8 mouse cellular contexts compared by ENCODE assay signal in genomic region chr3:127788919-127789318, GRCm38 (mm10). TPM values are rescaled to one million over a fixed set of nuclear protein-coding genes. Genes with fewer than 3 reads are reported as not detected.
DNase-seq lines count a peak whose midpoint lies in the region; ATAC-seq and TF ChIP-seq lines count a peak whose summit lies in the region.

No protein-coding gene starts in this region.

- TF ChIP-seq CTCF in kidney, postnatal 0 days (IDR thresholded peaks at IDR 0.05; ENCODE audit: low read depth), result no peak

- H3K4me1 ChIP-seq in kidney, postnatal 0 days (replicated peaks; ENCODE audit: insufficient read depth, low read length), result peaks cover 4% of the 10 kb centered on the region; the same call in 1 of the 2 replicates
- peaks cover 8% of the 10 kb centered on the region; the same call in 1 of the 2 replicates for H3K4me1 ChIP-seq in forebrain, embryonic 11.5 days (replicated peaks; ENCODE audit: control insufficient read depth, insufficient read depth, low read length)
- no peaks in the 10 kb centered on the region for H3K4me1 ChIP-seq in intestine, embryonic 15.5 days (replicated peaks)
- H3K4me1 ChIP-seq in midbrain, embryonic 16.5 days (ENCODE audit: control insufficient read depth, insufficient read depth, low read length), result peaks cover 11% of the 10 kb centered on the region

- no peaks in the 10 kb centered on the region for H3K9me3 ChIP-seq in kidney, postnatal 0 days (replicated peaks; ENCODE audit: low read length)
- H3K9me3 ChIP-seq in forebrain, embryonic 11.5 days (ENCODE audit: control insufficient read depth, low read length), result no peaks in the 10 kb centered on the region
- H3K9me3 ChIP-seq in intestine, embryonic 15.5 days, result no peaks in the 10 kb centered on the region
- no peaks in the 10 kb centered on the region for H3K9me3 ChIP-seq in midbrain, embryonic 16.5 days (replicated peaks; ENCODE audit: control insufficient read depth, low read length, poor library complexity, severe bottlenecking)

- peak overlapping the region; percentile 98 for H3K4me2 ChIP-seq in kidney, postnatal 0 days (ENCODE audit: low read length)
- H3K4me2 ChIP-seq in forebrain, embryonic 11.5 days (ENCODE audit: low read depth, low read length, severe bottlenecking), result peak overlapping the region; percentile 87; the same call in 1 of the 2 replicates
- H3K4me2 ChIP-seq in intestine, embryonic 15.5 days (replicated peaks), result peak overlapping the region; percentile 95
- peak overlapping the region; percentile 96 for H3K4me2 ChIP-seq in midbrain, embryonic 16.5 days (ENCODE audit: low read length)

- DNase-seq in kidney, postnatal 0 days (ENCODE audit: low spot score), result no peak
- DNase-seq in kidney, postnatal 14 days, result no peak
- no peak for DNase-seq in forebrain, embryonic 11.5 days (ENCODE audit: low spot score)
- no peak for DNase-seq in ovary, postnatal 36 days (ENCODE audit: low spot score)
- DNase-seq in ovary, adult 18-20 months (ENCODE audit: low spot score), result no peak

- 21% methylated on average over 8 of the region's 8 CpGs for WGBS in kidney, postnatal 0 days
- WGBS in forebrain, embryonic 11.5 days, result 21% methylated on average over 8 of the region's 8 CpGs
- 15% methylated on average over 8 of the region's 8 CpGs for WGBS in intestine, embryonic 15.5 days
- WGBS in midbrain, embryonic 16.5 days, result 19% methylated on average over 8 of the region's 8 CpGs

- no peaks in the 10 kb centered on the region for H3K27me3 ChIP-seq in kidney, postnatal 0 days (ENCODE audit: insufficient read depth, low read length)
- H3K27me3 ChIP-seq in forebrain, embryonic 11.5 days (ENCODE audit: control insufficient read depth, insufficient read depth, low read length), result peaks cover 27% of the 10 kb centered on the region
- no peaks in the 10 kb centered on the region for H3K27me3 ChIP-seq in intestine, embryonic 15.5 days (replicated peaks)
- peaks cover 23% of the 10 kb centered on the region for H3K27me3 ChIP-seq in midbrain, embryonic 16.5 days (ENCODE audit: control insufficient read depth, insufficient read depth, low read depth, low read length)

- peak overlapping the region; percentile 52 for H3K4me3 ChIP-seq in kidney, postnatal 0 days (replicated peaks; ENCODE audit: low read depth, low read length)
- no peak overlapping the region for H3K4me3 ChIP-seq in forebrain, embryonic 11.5 days (ENCODE audit: low read depth, low read length)
- H3K4me3 ChIP-seq in intestine, embryonic 15.5 days (replicated peaks), result peak overlapping the region; percentile 65
- peak overlapping the region; percentile 44; the same call in 1 of the 2 replicates for H3K4me3 ChIP-seq in midbrain, embryonic 16.5 days (ENCODE audit: low read depth, low read length)

- peak overlapping the region; percentile 69; the same call in 1 of the 2 replicates for H3K9ac ChIP-seq in kidney, postnatal 0 days (ENCODE audit: low read depth, low read length)
- H3K9ac ChIP-seq in forebrain, embryonic 11.5 days (ENCODE audit: low read length), result no peak overlapping the region
- H3K9ac ChIP-seq in intestine, embryonic 15.5 days, result 0 out of 2 replicates have a peak overlapping the region, but pooled peaks have one; percentile 72
- H3K9ac ChIP-seq in midbrain, embryonic 16.5 days (ENCODE audit: low read depth, low read length), result no peak overlapping the region

- no peak for ATAC-seq in kidney, postnatal 0 days (replicated peaks; ENCODE audit: low FRiP score, low read depth)
- no peak for ATAC-seq in forebrain, embryonic 11.5 days (replicated peaks; ENCODE audit: low FRiP score)
- ATAC-seq in intestine, embryonic 15.5 days, result peak; percentile 70
- ATAC-seq in midbrain, embryonic 16.5 days, result no peak
- no peak for ATAC-seq in monocyte, adult 5-6 weeks (replicated peaks; ENCODE audit: insufficient number of reproducible peaks, low FRiP score, low TSS enrichment, poor library complexity, severe bottlenecking)

- no peak overlapping the region for H3K27ac ChIP-seq in kidney, postnatal 0 days
- no peak overlapping the region for H3K27ac ChIP-seq in forebrain, embryonic 11.5 days (ENCODE audit: low read depth, low read length)
- peak overlapping the region; percentile 86 for H3K27ac ChIP-seq in intestine, embryonic 15.5 days
- H3K27ac ChIP-seq in midbrain, embryonic 16.5 days (ENCODE audit: low read length), result no peak overlapping the region

- no peaks in the 10 kb centered on the region for H3K36me3 ChIP-seq in kidney, postnatal 0 days (ENCODE audit: insufficient read depth, low read length)
- H3K36me3 ChIP-seq in forebrain, embryonic 11.5 days (ENCODE audit: control insufficient read depth, insufficient read depth, low read length), result no peaks in the 10 kb centered on the region
- H3K36me3 ChIP-seq in intestine, embryonic 15.5 days, result no peaks in the 10 kb centered on the region
- H3K36me3 ChIP-seq in midbrain, embryonic 16.5 days (ENCODE audit: control insufficient read depth, insufficient read depth, low read length), result no peaks in the 10 kb centered on the region

RNA-seq across cellular contexts. Expression of gene Tifa, which starts 0.7 kb away (rescaled TPM):
- polyA plus RNA-seq in kidney, postnatal 0 days (2015; fragmentation: Nextera tagmentation; extraction: Ambion mirVana), result 7.0 and 7.7 TPM in 2 replicates
- 2.9 and 3.2 TPM in 2 replicates for polyA plus RNA-seq in forebrain, embryonic 11.5 days (2014; fragmentation: Nextera tagmentation; extraction: Ambion mirVana)
- 24.1 and 24.7 TPM in 2 replicates for polyA plus RNA-seq in intestine, embryonic 15.5 days (2015; fragmentation: Nextera tagmentation; extraction: Ambion mirVana)
- 3.1 and 3.8 TPM in 2 replicates for polyA plus RNA-seq in midbrain, embryonic 16.5 days (2015; fragmentation: Nextera tagmentation; extraction: Ambion mirVana)
- 45.9 to 101 TPM (median 98.0 TPM) in 3 replicates for total RNA-seq in monocyte, adult 5-6 weeks (2017)

RNA-seq across cellular contexts. Expression of gene Alpk1, which starts 8.6 kb away (rescaled TPM):
- 0.61 and 0.75 TPM in 2 replicates for polyA plus RNA-seq in kidney, postnatal 0 days (2015; fragmentation: Nextera tagmentation; extraction: Ambion mirVana)
- polyA plus RNA-seq in forebrain, embryonic 11.5 days (2014; fragmentation: Nextera tagmentation; extraction: Ambion mirVana), result 0.80 and 1.3 TPM in 2 replicates
- 2.1 and 2.5 TPM in 2 replicates for polyA plus RNA-seq in intestine, embryonic 15.5 days (2015; fragmentation: Nextera tagmentation; extraction: Ambion mirVana)
- 0.38 and 0.73 TPM in 2 replicates for polyA plus RNA-seq in midbrain, embryonic 16.5 days (2015; fragmentation: Nextera tagmentation; extraction: Ambion mirVana)
- total RNA-seq in monocyte, adult 5-6 weeks (2017), result 26.1 to 44.3 TPM (median 26.9 TPM) in 3 replicates

RNA-seq across cellular contexts. Expression of gene Ap1ar, which starts 48.4 kb away (rescaled TPM):
- 39.6 and 40.2 TPM in 2 replicates for polyA plus RNA-seq in kidney, postnatal 0 days (2015; fragmentation: Nextera tagmentation; extraction: Ambion mirVana)
- 82.8 and 86.8 TPM in 2 replicates for polyA plus RNA-seq in forebrain, embryonic 11.5 days (2014; fragmentation: Nextera tagmentation; extraction: Ambion mirVana)
- polyA plus RNA-seq in intestine, embryonic 15.5 days (2015; fragmentation: Nextera tagmentation; extraction: Ambion mirVana), result 97.5 and 105 TPM in 2 replicates
- 90.2 and 92.1 TPM in 2 replicates for polyA plus RNA-seq in midbrain, embryonic 16.5 days (2015; fragmentation: Nextera tagmentation; extraction: Ambion mirVana)
- total RNA-seq in monocyte, adult 5-6 weeks (2017), result 41.8 to 59.6 TPM (median 48.1 TPM) in 3 replicates

Comparison
In these comparisons a context has a peak if more than half of its experiments do, and no peak if none do; other contexts are left out.
1. H3K9ac ChIP-seq: peak in kidney, postnatal 0 days (single experiment) and intestine, embryonic 15.5 days (single experiment); none in forebrain, embryonic 11.5 days (single experiment) and midbrain, embryonic 16.5 days (single experiment).
2. Peak in every context shown above with its lines, with median percentiles within 50 percentile points of each other: H3K4me2 ChIP-seq.